Mouse (Mus musculus): ENCODE measurements around the gene P2ry6.

Gene P2ry6

GRCm38 (mm10) chr7:100916526-100916925, 57.9 kb downstream of the P2ry6 start:
- no peak for DNase-seq (ENCODE audit: low read depth)

- DNase-seq (ENCODE audit: low read depth): no peak
Observed at GRCm38 (mm10) chr7:100915204-100915603, 59.2 kb downstream of the P2ry6 start.

- no peak for DNase-seq (ENCODE audit: low read depth)
Observed at GRCm38 (mm10) chr7:100911791-100912190, 62.7 kb downstream of the P2ry6 start.

GRCm38 (mm10) chr7:100911246-100911770, 63.1 kb downstream of the P2ry6 start:
- no peak for DNase-seq (ENCODE audit: low read depth)

- DNase-seq (ENCODE audit: low read depth): peak; percentile 29
Observed at GRCm38 (mm10) chr7:100908567-100908966, 65.9 kb downstream of the P2ry6 start.

GRCm38 (mm10) chr7:100908061-100908460, 66.4 kb downstream of the P2ry6 start:
- DNase-seq (ENCODE audit: low read depth): no peak

- peak; percentile 88 for DNase-seq (ENCODE audit: low read depth)
Observed at GRCm38 (mm10) chr7:100907231-100907630, 67.2 kb downstream of the P2ry6 start.

- no peak for DNase-seq (ENCODE audit: low read depth)
Observed at GRCm38 (mm10) chr7:100906029-100906789, 68.2 kb downstream of the P2ry6 start.

- DNase-seq (ENCODE audit: low read depth): no peak
Observed at GRCm38 (mm10) chr7:100905037-100905436, 69.4 kb downstream of the P2ry6 start.

- no peak for DNase-seq (ENCODE audit: low read depth)
Observed at GRCm38 (mm10) chr7:100904612-100905011, 69.8 kb downstream of the P2ry6 start.

- no peak for DNase-seq (ENCODE audit: low read depth)
Observed at GRCm38 (mm10) chr7:100902451-100903137, 71.9 kb downstream of the P2ry6 start.

GRCm38 (mm10) chr7:100897828-100898227, 76.6 kb downstream of the P2ry6 start:
- no peak for DNase-seq (ENCODE audit: low read depth)

- DNase-seq (ENCODE audit: low read depth): no peak
Observed at GRCm38 (mm10) chr7:100894833-100895226, 79.6 kb downstream of the P2ry6 start.

- no peak for DNase-seq (ENCODE audit: low read depth)
Observed at GRCm38 (mm10) chr7:100894057-100894832, 80.2 kb downstream of the P2ry6 start.

GRCm38 (mm10) chr7:100893249-100894056, 81.0 kb downstream of the P2ry6 start:
- no peak for DNase-seq (ENCODE audit: low read depth)
